Mouse (Mus musculus): ENCODE results near the gene Odf3l2.

GRCm38 (mm10) chr10:79628377-79628776 is 17.2 kb downstream of the Odf3l2 start:
- TF ChIP-seq CTCF (IDR thresholded peaks at IDR 0.05; ENCODE audit: low read depth, low read length) (no peak), EP300 (IDR thresholded peaks at IDR 0.05; ENCODE audit: insufficient read depth, low read depth, low read length) (no peak), POLR2A (IDR thresholded peaks at IDR 0.05; ENCODE audit: insufficient read depth, low read length) (no peak)

All from ES-Bruce4 (cell line).